Mouse (Mus musculus) spleen, adult 2 months (tissue): ENCODE results near the gene Zmynd15.

Experiments
- CTCF ChIP-seq: fragments of 200-500 bp; IDR thresholded peaks from 2 replicates; pipeline ENCODE4 v1.5.1; 2011; ENCODE audit warnings: mild to moderate bottlenecking, inconsistent platforms; ENCODE audit not compliant: insufficient read depth, insufficient read length, insufficient replicate concordance; ENCODE audit errors: extremely low read depth
- POLR2A ChIP-seq: fragments of 200-500 bp; IDR thresholded peaks from 2 replicates; pipeline ENCODE4 v1.6.1; 2011; ENCODE audit warnings: low read depth, low read length, inconsistent platforms

- TF ChIP-seq CTCF (no peak), POLR2A (no peak)
These were observed 52.6 kb downstream of the Zmynd15 start for GRCm38 (mm10) chr11:70511825-70512224.
